Mouse (Mus musculus) embryonic facial prominence, embryonic 10.5 days (tissue): ENCODE measurements at regions not wholly inside any gene's neighbourhood (a gene's known extent, or its start where the extent isn't known, plus 50 kb on each side); places are given as distances from the start of the nearest gene placed in this dataset.
"Not testable (repeated sequence)": the region's sequence is repeated elsewhere in the genome, so short reads cannot be mapped to it uniquely, and the experiment has no call there.

Experiments used
- DNase-seq: peaks from one replicate; pipeline ENCODE4 v3.0.0-alpha.2; 2017; ENCODE audit warnings: low spot score
- H3K27ac ChIP-seq: fragments of 300-500 bp; sonication (generic); replicated peaks from 2 replicates; pipeline ENCODE4 v1.5.1; 2016; ENCODE audit warnings: mild to moderate bottlenecking
- H3K27me3 ChIP-seq: fragments of 300-500 bp; sonication (generic); replicated peaks from 2 replicates; pipeline ENCODE4 v1.6.1; 2016; ENCODE audit warnings: low read depth, mild to moderate bottlenecking; ENCODE audit not compliant: poor library complexity, severe bottlenecking
- H3K36me3 ChIP-seq: fragments of 300-500 bp; sonication (generic); replicated peaks from 2 replicates; pipeline ENCODE4 v1.6.1; 2016; ENCODE audit warnings: mild to moderate bottlenecking, moderate library complexity
- H3K4me1 ChIP-seq: fragments of 300-500 bp; sonication (generic); 2 replicates; pipeline ENCODE4 v1.6.1; 2016
- H3K4me3 ChIP-seq: fragments of 300-500 bp; sonication (generic); 2 replicates; pipeline ENCODE4 v1.5.1; 2016; ENCODE audit warnings: mild to moderate bottlenecking, moderate library complexity
- H3K9me3 ChIP-seq: fragments of 300-500 bp; sonication (generic); 2 replicates; pipeline ENCODE4 v1.6.1; 2016; ENCODE audit warnings: mild to moderate bottlenecking
- WGBS: fragments of 180-500 bp; shearing (Covaris S2); methylation state at CpG from one replicate; pipeline ENCODE4 v1.1.7; 2016; 5-methylcytosine and 5-hydroxymethylcytosine counted together

DNA sequence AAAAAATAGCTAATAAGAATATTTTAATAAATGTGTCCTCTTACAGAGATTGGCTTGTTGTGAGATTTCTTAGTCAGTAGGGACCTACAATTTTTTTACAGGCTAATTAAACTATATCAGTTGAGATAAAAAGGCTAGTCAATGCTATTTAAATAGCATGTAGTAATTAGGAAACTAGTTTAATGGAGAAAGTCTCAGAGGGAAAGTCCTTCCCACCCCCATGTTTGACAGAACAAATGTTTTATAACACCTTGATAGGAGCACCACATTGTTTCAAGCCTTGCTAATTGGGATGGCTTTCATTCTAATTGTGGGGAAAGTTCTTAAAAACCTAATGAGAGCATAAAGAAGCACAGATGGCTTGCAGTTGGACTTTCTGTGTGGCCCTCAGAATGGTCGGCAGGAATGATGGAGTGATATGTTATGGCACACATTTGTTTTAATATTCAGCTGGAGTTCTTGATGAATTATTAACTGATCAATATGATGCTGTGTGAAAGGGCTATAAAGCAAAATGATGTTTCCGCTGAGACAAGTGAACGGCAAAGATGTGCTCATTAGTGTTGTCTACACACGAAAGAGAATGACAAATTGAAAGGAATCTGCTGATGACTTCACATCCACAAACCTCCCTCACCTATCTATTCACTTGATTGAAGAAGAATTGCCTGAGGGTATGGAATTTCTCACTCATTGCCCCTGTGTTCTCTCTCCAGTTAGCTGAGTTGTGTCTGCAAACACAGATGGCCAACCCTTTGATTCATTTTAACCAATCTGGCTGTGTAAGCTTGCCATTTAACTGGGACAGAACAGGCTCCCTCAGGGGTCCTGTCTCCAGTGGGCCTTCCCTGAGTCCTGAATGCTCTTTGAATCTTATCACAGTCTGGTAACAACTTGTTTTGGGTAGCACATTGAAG lies 111.5 kb upstream of the Arhgap20 start:
- Histone ChIP-seq H3K4me3 (no peak overlapping the region), H3K27ac (no peak overlapping the region), H3K27me3 (no peaks in the 10 kb centered on the region), H3K36me3 (no peaks in the 10 kb centered on the region), H3K4me1 (no peaks in the 10 kb centered on the region), H3K9me3 (no peaks in the 10 kb centered on the region)
- WGBS, result 83% methylated on average over 4 of the region's 4 CpGs
- DNase-seq, result no peak

DNA sequence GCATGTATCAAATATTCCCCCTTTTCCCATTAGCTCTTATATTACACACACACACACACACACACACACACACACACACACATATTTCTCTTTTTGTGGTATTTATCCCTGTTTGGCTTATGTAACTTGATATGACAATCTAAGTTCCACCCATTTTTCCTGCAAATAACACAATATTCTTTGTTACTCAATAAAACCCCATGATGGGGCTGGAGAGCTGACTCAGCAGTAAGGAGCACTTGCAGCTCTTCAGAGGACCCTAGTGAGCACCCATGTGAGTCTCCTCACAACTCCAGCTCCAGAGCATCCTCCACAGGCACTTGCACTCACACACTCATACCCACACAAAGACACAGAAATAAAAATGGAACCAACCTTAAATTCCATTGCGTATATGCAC lies 110.5 kb upstream of the Arhgap20 start:
- H3K4me1 ChIP-seq, result no peaks in the 10 kb centered on the region
- no peaks in the 10 kb centered on the region for H3K27me3 ChIP-seq
- DNase-seq, result no peak
- 97% methylated on average over 1 of the region's 1 CpGs for WGBS
- no peaks in the 10 kb centered on the region for H3K9me3 ChIP-seq
- no peak overlapping the region for H3K4me3 ChIP-seq
- no peaks in the 10 kb centered on the region for H3K36me3 ChIP-seq
- H3K27ac ChIP-seq, result no peak overlapping the region

DNA sequence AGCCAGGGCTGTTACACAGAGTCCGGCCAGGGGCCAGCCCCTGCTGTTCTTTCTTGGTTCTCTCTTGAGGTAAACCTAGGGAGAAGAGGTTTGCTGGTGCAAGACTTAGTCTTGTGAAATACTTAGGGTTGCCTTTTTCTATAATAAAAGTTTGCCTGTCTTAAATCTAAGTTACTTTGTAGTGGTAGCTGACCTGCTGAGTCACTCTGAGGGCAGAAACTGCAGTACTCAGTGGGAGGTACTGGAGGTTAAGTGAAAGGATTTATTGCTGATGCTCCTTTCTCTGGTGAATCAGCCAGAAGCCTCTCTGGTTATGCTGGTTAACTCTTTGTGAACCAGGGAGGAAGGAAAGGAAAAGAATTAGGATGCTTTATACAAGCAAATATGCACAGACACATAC lies 107.3 kb upstream of the Arhgap20 start:
- DNase-seq, result no peak
- no peak overlapping the region for H3K27ac ChIP-seq
- H3K4me1 ChIP-seq, result no peaks in the 10 kb centered on the region
- no peaks in the 10 kb centered on the region for H3K9me3 ChIP-seq
- no peaks in the 10 kb centered on the region for H3K27me3 ChIP-seq
- no peak overlapping the region for H3K4me3 ChIP-seq
- WGBS, result 88% methylated on average over 1 of the region's 1 CpGs
- no peaks in the 10 kb centered on the region for H3K36me3 ChIP-seq

DNA sequence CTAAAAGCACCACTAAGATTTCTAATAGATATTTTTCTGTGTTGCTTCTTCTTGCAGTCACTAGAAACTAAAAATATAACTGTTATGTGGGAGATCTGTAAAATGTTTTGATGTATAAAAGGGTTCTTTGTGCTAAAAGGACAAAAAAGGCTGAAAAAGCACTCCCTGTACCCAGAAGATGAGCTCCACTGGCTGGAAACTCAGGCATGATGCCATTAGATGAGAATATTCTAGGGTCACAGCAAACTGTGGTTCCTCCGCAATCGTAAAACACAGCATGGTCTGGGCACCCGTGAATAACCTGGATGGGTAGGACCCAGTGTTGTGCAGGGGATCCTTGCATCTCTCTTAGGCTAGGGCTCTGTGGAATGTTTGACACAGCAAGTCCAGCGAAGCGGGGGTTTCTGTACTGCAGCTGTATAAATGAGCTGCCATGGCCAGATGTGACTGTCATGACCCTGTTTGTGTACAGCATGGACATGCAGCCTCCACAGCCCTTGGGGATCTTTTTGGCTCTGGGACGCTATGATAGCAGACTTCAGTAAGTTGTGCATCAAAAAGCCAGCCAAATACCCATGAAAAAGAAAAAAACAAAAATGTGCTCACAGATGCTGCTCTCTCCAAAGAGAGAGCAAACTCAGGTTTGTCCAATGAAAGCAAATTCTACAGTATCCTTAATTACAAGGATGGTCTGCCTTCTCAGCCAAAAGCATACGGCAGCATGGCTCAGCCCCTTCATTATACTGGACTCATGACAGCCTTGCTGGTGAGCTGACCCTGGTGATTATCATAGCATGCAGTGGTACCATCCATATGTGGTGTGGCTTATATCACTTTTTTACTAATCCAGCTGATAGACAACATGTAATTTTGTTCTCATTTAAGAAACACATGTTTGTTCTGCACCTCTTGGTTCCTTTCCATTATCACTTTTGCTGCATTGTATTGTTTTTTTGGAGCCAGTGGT lies 103.9 kb upstream of the Arhgap20 start:
- DNase-seq, result no peak
- no peaks in the 10 kb centered on the region for H3K4me1 ChIP-seq
- H3K9me3 ChIP-seq, result no peaks in the 10 kb centered on the region
- H3K27me3 ChIP-seq, result no peaks in the 10 kb centered on the region
- H3K36me3 ChIP-seq, result no peaks in the 10 kb centered on the region
- no peak overlapping the region for H3K4me3 ChIP-seq
- WGBS, result 74% methylated on average over 7 of the region's 7 CpGs
- H3K27ac ChIP-seq, result no peak overlapping the region

DNA sequence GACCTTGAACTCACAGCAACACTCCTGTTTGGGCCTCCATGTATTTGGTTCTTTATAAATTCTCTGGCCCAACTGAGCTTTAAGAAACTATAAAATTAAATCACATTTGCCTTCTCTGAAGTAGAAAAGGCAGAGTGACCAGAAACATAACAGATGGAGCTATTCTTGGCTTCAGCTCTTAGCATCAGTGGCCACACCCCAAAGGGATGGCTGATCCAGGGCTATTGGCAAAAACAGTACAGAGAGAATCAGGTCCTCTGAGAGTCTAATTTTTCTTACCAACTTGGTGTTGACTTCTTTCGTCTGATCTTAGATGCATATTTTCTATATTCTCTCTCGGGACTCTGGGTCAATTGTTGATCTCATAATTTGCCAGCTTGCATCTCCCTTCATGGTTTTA lies 103.2 kb upstream of the Arhgap20 start:
- Histone ChIP-seq H3K27me3 (no peaks in the 10 kb centered on the region), H3K4me1 (no peaks in the 10 kb centered on the region), H3K36me3 (no peaks in the 10 kb centered on the region), H3K27ac (no peak overlapping the region), H3K4me3 (no peak overlapping the region), H3K9me3 (no peaks in the 10 kb centered on the region)
- WGBS, result 92% methylated on average over 2 of the region's 2 CpGs
- no peak for DNase-seq

DNA sequence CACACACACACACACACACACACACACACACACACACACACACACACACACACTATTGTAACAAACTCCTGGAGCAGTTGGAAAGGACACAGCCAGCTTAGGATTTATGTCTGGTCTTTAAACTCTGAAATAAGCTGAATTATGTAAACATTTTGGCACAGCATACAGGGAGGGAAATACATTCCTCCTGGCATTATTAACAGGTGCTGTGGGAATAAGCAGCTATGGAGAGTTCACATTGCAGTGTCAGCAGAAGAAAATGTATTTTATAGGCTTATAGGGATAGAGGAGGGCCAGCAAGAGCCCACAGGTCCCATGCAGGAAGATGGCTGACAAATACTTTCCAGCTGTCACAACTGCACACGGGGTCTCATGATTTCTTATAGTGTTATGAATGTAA lies 100.8 kb upstream of the Arhgap20 start:
- no peak overlapping the region for H3K27ac ChIP-seq
- H3K27me3 ChIP-seq, result no peaks in the 10 kb centered on the region
- WGBS, result 50% methylated on average over 1 of the region's 1 CpGs
- no peaks in the 10 kb centered on the region for H3K4me1 ChIP-seq
- no peaks in the 10 kb centered on the region for H3K9me3 ChIP-seq
- H3K36me3 ChIP-seq, result no peaks in the 10 kb centered on the region
- peak; percentile 10 for DNase-seq
- no peak overlapping the region for H3K4me3 ChIP-seq

DNA sequence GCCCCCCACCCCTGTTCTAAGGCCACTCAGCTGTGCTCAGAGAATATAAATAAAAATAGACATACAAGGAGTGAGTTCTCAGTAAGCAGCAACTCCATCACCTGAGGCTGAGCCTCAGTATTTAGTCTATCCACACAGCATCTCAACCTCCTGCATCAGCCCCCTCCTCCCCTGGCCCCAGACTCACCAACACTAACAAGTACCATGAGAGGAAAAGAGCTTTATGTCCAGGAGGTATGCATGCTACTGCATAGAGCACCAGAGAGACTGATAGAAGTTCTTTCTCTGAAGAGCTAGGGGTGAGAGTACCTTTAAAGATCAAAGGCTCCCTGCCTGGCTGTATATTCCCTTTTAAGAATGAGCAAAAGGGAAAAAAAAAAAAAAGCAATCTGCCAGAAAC lies 100.3 kb upstream of the Arhgap20 start:
- Histone ChIP-seq H3K27me3 (no peaks in the 10 kb centered on the region), H3K4me3 (no peak overlapping the region), H3K36me3 (no peaks in the 10 kb centered on the region), H3K9me3 (no peaks in the 10 kb centered on the region), H3K27ac (no peak overlapping the region), H3K4me1 (no peaks in the 10 kb centered on the region)
- no peak for DNase-seq

DNA sequence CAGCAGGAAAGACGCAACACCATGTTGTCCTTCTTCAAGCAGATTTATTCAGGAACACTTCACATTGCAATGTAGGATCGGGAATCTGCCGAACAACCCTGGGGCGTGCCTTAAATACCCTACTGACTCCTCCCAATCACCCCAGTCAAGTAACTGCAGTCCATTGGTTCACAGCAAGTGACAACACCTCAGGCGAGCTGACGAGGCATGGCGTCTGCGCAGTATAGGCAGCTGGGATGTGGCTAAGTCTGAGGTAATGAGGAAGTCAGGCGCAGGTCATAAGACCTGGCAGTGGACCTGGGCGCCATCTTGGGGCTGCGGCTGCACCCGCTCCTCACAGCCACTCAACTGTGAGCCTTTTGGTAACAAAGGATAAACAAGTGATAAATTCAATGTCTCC lies 96.2 kb upstream of the Arhgap20 start:
- not testable (repeated sequence) for H3K27ac ChIP-seq, H3K27me3 ChIP-seq, H3K36me3 ChIP-seq, H3K4me1 ChIP-seq, H3K4me3 ChIP-seq, DNase-seq, H3K9me3 ChIP-seq
- 93% methylated on average over 12 of the region's 12 CpGs for WGBS

DNA sequence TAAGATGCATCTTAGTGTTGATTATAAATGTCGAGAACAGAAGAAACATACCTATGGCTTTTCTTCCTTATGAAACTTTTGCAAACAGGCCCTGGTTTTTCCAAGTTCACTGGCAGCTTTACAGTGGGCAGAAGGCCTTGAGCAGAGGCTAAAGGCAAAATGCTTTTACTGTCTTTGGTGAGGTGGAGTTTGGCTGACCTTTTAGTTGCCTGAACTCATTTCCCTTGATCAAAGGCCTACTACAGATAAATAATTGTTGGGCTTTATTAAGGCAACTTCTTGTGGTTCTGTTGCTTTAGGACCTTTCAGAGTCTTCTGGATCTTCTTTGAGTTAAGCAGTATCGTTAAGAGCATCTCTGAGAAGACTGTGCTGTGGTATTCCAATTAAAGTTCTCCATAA lies 94.6 kb upstream of the Arhgap20 start:
- H3K36me3 ChIP-seq, result no peaks in the 10 kb centered on the region
- H3K9me3 ChIP-seq, result no peaks in the 10 kb centered on the region
- H3K4me3 ChIP-seq, result no peak overlapping the region
- no peaks in the 10 kb centered on the region for H3K27me3 ChIP-seq
- no peak for DNase-seq
- WGBS, result 88% methylated on average over 2 of the region's 2 CpGs
- no peaks in the 10 kb centered on the region for H3K4me1 ChIP-seq
- no peak overlapping the region for H3K27ac ChIP-seq

DNA sequence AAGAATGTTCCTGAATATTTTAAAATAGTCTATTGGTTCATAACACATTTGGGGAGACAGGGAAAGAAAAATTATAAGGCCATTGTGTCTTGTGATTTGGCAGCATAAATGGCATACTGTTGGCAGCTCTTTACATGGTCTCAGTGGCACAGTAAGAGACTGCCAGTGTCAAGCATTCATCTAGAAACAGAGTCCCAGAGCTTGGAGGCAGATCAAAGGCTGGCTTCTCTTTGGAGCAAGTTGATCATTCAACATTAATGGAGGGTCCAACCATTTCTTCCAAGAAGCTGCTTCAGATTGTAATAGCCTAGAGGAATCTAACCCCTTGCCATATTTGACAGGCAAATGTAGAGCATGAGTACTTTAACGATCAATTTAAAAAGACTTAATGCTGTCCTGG lies 78.6 kb upstream of the Arhgap20 start:
- Histone ChIP-seq H3K4me3 (no peak overlapping the region), H3K9me3 (no peaks in the 10 kb centered on the region), H3K36me3 (no peaks in the 10 kb centered on the region), H3K27ac (no peak overlapping the region), H3K27me3 (no peaks in the 10 kb centered on the region), H3K4me1 (no peaks in the 10 kb centered on the region)
- no peak for DNase-seq
- WGBS, result 85% methylated on average over 1 of the region's 1 CpGs

DNA sequence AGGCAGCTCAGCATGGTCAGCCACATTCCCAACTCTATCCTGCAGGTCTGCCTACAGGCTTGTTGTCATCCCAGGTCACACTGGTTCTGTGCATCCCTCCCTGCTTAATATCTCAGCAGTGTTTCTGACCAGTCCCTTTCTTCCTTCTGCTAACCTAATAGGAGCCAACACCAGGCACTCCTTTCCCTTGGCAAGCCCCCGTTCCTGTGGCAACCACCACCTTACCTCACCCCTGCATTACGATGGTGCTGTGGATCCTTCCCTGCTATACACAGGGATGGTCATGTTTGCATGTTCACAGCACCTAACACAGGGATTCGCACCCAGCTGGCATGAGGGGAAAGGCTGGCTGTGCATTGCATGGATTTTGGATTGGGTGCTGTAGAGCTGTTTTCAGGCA lies 50.8 kb upstream of the Arhgap20 start:
- WGBS, result 86% methylated on average over 3 of the region's 3 CpGs
- no peaks in the 10 kb centered on the region for H3K36me3 ChIP-seq
- no peak overlapping the region for H3K27ac ChIP-seq
- no peak for DNase-seq
- no peak overlapping the region for H3K4me3 ChIP-seq
- no peaks in the 10 kb centered on the region for H3K27me3 ChIP-seq
- H3K4me1 ChIP-seq, result no peaks in the 10 kb centered on the region
- H3K9me3 ChIP-seq, result no peaks in the 10 kb centered on the region
